Mouse (Mus musculus) bone marrow, adult 2 months (tissue): ENCODE measurements at regions not wholly inside any gene's neighbourhood (a gene's known extent, or its start where the extent isn't known, plus 50 kb on each side); places are given as distances from the start of the nearest gene placed in this dataset.

Experiments used
- H3K27ac ChIP-seq: fragments of 200-500 bp; 2 replicates; pipeline ENCODE4 v1.5.1; 2012; ENCODE audit warnings: low read depth, mild to moderate bottlenecking, control low read depth, inconsistent platforms, low read length; ENCODE audit not compliant: control insufficient read depth, poor library complexity, insufficient read depth
- H3K4me1 ChIP-seq: fragments of 200-500 bp; 2 replicates; pipeline ENCODE4 v1.6.1; 2011; ENCODE audit warnings: low read length; ENCODE audit not compliant: control insufficient read depth, insufficient read depth
- H3K4me3 ChIP-seq: fragments of 200-500 bp; replicated peaks from 2 replicates; pipeline ENCODE3; 2011; ENCODE audit warnings: mild to moderate bottlenecking, low read depth, low read length, control low read depth; ENCODE audit not compliant: control insufficient read depth
- CTCF ChIP-seq: fragments of 200-500 bp; IDR thresholded peaks from 2 replicates; pipeline ENCODE4 v1.5.1; 2011; ENCODE audit warnings: low read length, control low read depth; ENCODE audit not compliant: control insufficient read depth, insufficient read depth
- POLR2A ChIP-seq: fragments of 200-500 bp; IDR thresholded peaks from 2 replicates; pipeline ENCODE4 v1.6.1; 2011; ENCODE audit warnings: low read depth, mild to moderate bottlenecking, control low read depth, low read length, borderline replicate concordance; ENCODE audit not compliant: control insufficient read depth
- WGBS: fragments of 180-500 bp; shearing (Covaris S2); methylation state at CpG from one replicate; pipeline ENCODE4 v1.1.7; 2018; 5-methylcytosine and 5-hydroxymethylcytosine counted together

- Histone ChIP-seq H3K4me3 (no peak overlapping the region), H3K27ac (no peak overlapping the region), H3K4me1 (no peaks in the 10 kb centered on the region)
- no peak for TF ChIP-seq POLR2A
- no peak for TF ChIP-seq CTCF
- 78% methylated on average over 5 of the region's 5 CpGs for WGBS
These were observed 1422.0 kb downstream of the Gsdmc2 start for GRCm38 (mm10) chr15:62422995-62423394.

DNA sequence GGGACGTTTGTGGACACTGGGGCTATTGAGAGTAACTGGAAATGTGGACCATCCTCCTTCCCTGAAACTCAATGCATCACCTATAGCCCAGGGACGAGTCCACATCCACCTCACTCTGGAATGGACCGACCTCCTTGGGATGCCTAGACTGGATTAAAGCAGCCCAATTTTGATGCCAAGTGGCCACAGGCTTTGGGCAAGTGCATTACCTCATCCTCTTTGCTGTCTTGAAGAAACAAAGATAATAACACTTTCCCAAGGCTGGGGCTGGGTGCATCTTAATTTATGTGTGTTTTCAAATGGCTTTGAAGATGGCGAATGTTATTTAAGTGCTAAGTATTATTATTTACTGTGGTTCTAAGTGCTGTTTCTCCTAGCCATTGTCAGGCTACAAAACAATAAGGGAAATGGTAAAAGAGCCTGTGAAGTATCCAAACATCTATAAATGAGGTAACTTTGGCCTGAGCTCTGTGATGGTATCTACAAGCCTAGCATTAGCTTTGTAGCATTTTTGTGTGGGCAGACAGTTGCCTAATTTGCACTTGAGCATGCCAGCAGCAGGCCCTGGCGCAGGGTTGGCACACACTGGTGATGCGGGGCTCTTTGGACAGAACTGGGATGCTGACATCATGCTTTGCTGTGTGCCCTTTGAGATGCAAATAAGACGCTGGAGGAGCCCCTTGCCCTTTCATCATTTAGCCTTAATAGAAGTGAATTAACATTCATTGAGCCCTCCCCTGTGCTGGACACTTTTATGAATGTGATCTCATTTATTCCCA is 1423.7 kb downstream of the Gsdmc2 start:
- TF ChIP-seq POLR2A, result no peak
- no peak for TF ChIP-seq CTCF
- WGBS, result 79% methylated on average over 7 of the region's 7 CpGs
- no peaks in the 10 kb centered on the region for H3K4me1 ChIP-seq

DNA sequence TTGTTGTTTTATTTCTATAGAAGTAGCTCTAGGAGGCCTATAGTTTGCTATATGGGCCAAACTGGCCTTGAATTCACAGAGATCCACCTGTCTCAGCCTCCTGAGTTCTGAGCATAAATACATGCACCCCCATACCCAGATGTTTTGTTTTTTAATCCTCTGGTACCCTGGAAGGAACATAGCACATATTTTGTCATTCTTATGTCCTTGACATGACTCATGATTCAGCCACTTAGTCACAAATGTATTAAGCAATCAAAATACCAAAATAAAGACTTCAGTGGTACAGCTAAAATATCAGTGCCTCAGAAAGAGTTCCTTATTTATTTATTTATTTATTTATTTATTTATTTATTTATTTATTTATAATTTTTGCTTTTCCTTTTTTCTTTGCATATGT is 1428.3 kb downstream of the Gsdmc2 start:
- H3K4me3 ChIP-seq, result no peak overlapping the region
- no peak overlapping the region for H3K27ac ChIP-seq
- no peaks in the 10 kb centered on the region for H3K4me1 ChIP-seq
- TF ChIP-seq POLR2A (no peak), CTCF (no peak)

More for the DNA sequence above, 1423.7 kb downstream of the Gsdmc2 start:
- no peak overlapping the region for H3K27ac ChIP-seq
- H3K4me3 ChIP-seq, result no peak overlapping the region

GRCm38 (mm10) chr15:62413694-62414093 is 1431.3 kb downstream of the Gsdmc2 start:
- no peak overlapping the region for H3K27ac ChIP-seq
- WGBS, result 88% methylated on average over 2 of the region's 2 CpGs
- H3K4me3 ChIP-seq, result no peak overlapping the region
- H3K4me1 ChIP-seq, result no peaks in the 10 kb centered on the region
- TF ChIP-seq CTCF, result no peak
- TF ChIP-seq POLR2A, result no peak

GRCm38 (mm10) chr15:62402142-62402541 is 1442.8 kb downstream of the Gsdmc2 start:
- Histone ChIP-seq H3K4me3 (no peak overlapping the region), H3K4me1 (peaks cover 1% of the 10 kb centered on the region; the same call in 1 of the 2 replicates), H3K27ac (no peak overlapping the region)
- TF ChIP-seq CTCF (no peak), POLR2A (no peak)
- WGBS, result 88% methylated on average over 5 of the region's 5 CpGs

DNA sequence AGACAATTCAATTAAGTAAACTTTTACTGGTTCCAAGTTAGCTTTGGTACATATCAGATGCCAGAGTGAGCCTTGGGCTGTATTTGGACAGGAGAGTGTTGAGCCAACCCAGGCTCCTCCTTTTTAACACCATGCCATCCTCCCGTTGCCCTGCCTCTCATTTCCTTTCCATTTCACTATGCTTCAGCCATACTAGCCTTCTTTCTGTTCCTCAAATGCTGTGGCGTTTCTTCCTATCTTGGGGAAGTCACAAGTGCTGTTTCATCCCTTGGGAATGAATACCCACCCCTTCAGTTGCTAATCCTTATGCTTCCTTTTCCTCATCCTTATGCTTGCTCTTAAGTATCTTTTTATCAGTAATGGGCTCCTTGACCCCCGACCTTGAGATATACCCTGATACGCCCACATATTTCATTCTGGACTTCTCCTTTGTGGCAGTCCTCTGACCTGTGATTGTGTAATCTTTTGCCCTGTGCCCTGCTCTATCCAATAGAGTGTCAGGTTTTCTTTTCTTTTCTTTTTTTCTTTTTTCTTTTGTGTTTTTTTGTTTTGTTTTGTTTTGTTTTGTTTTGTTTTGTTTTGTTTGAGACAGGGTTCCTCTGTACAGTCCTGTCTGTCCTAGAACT is 1443.9 kb downstream of the Gsdmc2 start:
- Histone ChIP-seq H3K27ac (no peak overlapping the region), H3K4me1 (peaks cover 1% of the 10 kb centered on the region; the same call in 1 of the 2 replicates), H3K4me3 (no peak overlapping the region)
- TF ChIP-seq POLR2A (no peak), CTCF (no peak)
- 19% methylated on average over 4 of the region's 4 CpGs for WGBS

DNA sequence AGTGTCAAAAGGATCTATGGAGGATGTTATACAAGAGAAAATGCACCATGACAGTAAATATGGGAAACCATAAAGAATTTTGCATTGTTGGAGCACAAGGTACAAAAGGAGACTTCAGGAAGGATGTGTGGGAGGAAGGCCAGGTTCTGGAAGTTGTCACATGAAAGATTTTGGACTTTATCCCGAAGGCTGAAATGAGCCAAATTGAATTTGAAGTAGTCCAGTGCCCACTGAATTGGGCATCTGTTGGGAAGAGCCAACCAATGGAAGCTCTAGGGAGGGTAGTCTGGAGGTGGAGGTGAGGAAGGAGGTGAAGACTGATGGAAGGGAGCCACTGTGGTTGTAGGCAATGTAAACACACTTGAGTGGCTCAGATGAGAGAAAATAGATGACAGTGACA is 1445.6 kb downstream of the Gsdmc2 start:
- Histone ChIP-seq H3K4me1 (peaks cover 1% of the 10 kb centered on the region; the same call in 1 of the 2 replicates), H3K27ac (no peak overlapping the region), H3K4me3 (no peak overlapping the region)
- TF ChIP-seq CTCF, result no peak
- TF ChIP-seq POLR2A, result no peak
- 70% methylated on average over 1 of the region's 1 CpGs for WGBS

DNA sequence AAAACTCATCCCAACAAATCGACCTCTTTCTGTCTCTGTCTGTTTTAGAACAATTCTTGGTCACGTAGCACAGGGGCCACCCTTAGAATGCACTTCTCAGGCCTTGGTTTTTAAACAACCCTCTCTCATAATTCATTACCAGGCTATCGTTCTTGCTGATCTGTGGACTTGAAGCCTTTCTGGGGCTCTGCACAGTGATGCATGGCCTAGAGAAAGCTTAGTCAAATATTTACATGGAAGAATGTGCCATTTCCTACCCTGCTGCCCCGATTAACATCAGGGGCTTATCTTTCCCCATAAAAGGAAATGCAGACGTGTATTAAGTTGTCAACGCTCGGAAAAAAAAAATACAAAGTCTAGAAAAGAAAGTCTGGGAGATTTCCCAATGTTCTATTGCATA is 1448.0 kb downstream of the Gsdmc2 start:
- peaks cover 1% of the 10 kb centered on the region; the same call in 1 of the 2 replicates for H3K4me1 ChIP-seq
- 68% methylated on average over 7 of the region's 7 CpGs for WGBS
- H3K4me3 ChIP-seq, result no peak overlapping the region
- TF ChIP-seq CTCF, result no peak
- TF ChIP-seq POLR2A, result no peak
- no peak overlapping the region for H3K27ac ChIP-seq
